Comparison of ENCODE assay signal across 10 mouse cellular contexts in the genomic region with DNA sequence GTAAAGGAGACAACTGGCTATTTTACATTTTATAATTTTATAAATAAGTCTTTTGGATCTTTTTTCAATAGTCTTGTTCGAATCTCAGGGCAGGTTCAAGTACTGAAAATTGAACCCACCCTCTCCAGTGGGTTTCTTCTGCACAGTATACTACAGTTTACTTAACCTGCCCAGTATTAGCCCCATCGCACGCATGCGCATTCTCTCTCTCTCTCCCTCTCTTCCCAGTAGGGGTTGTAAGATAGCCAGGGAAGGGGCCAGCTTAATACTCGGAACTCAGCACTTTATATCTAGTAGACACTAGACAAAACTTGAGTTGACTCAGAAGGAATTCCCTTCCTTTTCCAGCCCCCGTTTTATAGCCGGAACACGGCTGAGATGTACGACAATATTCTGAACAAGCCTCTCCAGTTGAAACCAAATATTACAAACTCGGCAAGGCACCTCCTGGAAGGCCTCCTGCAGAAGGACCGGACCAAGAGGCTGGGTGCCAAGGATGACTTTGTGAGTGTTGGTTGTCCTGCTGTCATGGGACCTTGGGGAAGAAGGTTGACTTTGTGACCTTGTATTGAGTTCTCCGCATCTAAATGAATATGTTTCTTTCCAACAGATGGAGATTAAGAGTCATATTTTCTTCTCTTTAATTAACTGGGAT.
DNase-seq lines count a peak whose midpoint lies in the region; ATAC-seq lines count a peak whose summit lies in the region.
"Had no signal": no experiment of that assay in that cellular context is flagged by ENCODE, and none has a peak within 500 bp of the region (broad histone marks: within the 10 kb centered on the region; RNA-seq: fewer than 3 reads in every experiment).

No protein-coding gene starts in this region.

- no peaks in the 10 kb centered on the region for H3K9me3 ChIP-seq in hindbrain, embryonic 16.5 days (ENCODE audit: control insufficient read depth, low read length)
- no peaks in the 10 kb centered on the region for H3K9me3 ChIP-seq in hindbrain, embryonic 13.5 days
- no peaks in the 10 kb centered on the region for H3K9me3 ChIP-seq in forebrain, embryonic 10.5 days

- H3K27ac ChIP-seq in hindbrain, embryonic 16.5 days (ENCODE audit: low read depth, low read length): no peak overlapping the region
- no peak overlapping the region for H3K27ac ChIP-seq in hindbrain, embryonic 13.5 days
- no peak overlapping the region for H3K27ac ChIP-seq in forebrain, embryonic 10.5 days

- ATAC-seq in hindbrain, embryonic 16.5 days: no peak
- ATAC-seq in hindbrain, embryonic 13.5 days (ENCODE audit: low FRiP score): no peak

- no peak overlapping the region for H3K9ac ChIP-seq in hindbrain, embryonic 16.5 days (ENCODE audit: low read depth, low read length)
- H3K9ac ChIP-seq in hindbrain, embryonic 13.5 days: no peak overlapping the region

- no peaks in the 10 kb centered on the region for H3K27me3 ChIP-seq in hindbrain, embryonic 16.5 days (replicated peaks; ENCODE audit: control insufficient read depth, insufficient read depth, low read length)
- peaks cover 13% of the 10 kb centered on the region for H3K27me3 ChIP-seq in hindbrain, embryonic 13.5 days
- H3K27me3 ChIP-seq in forebrain, embryonic 10.5 days (ENCODE audit: poor library complexity, severe bottlenecking): peaks cover 4% of the 10 kb centered on the region

- peak overlapping the region; percentile 19; the same call in 1 of the 2 replicates for H3K4me2 ChIP-seq in hindbrain, embryonic 16.5 days (ENCODE audit: low read length)
- H3K4me2 ChIP-seq in hindbrain, embryonic 13.5 days: no peak overlapping the region

- peaks cover 10% of the 10 kb centered on the region; the same call in 1 of the 2 replicates for H3K36me3 ChIP-seq in hindbrain, embryonic 16.5 days (ENCODE audit: control insufficient read depth, insufficient read depth, low read length)
- peaks cover 25% of the 10 kb centered on the region for H3K36me3 ChIP-seq in hindbrain, embryonic 13.5 days
- 0 out of 2 replicates have a peak, but pooled peaks cover 14% of the 10 kb centered on the region for H3K36me3 ChIP-seq in forebrain, embryonic 10.5 days (replicated peaks)

- no peak overlapping the region for H3K4me3 ChIP-seq in hindbrain, embryonic 16.5 days (ENCODE audit: low read length)
- no peak overlapping the region for H3K4me3 ChIP-seq in hindbrain, embryonic 13.5 days
- H3K4me3 ChIP-seq in forebrain, embryonic 10.5 days: no peak overlapping the region

- 81% methylated on average over 12 of the region's 12 CpGs for WGBS in hindbrain, embryonic 16.5 days
- 89% methylated on average over 12 of the region's 12 CpGs for WGBS in hindbrain, embryonic 13.5 days
- 92% methylated on average over 12 of the region's 12 CpGs for WGBS in forebrain, embryonic 10.5 days

- DNase-seq in right cerebral cortex, adult 18-20 months: peak; percentile 18
- DNase-seq in right cerebral cortex, postnatal 4 days: no peak
- peak; percentile 13 for DNase-seq in heart, postnatal 4 days
- no peak for DNase-seq in forebrain, embryonic 10.5 days (ENCODE audit: extremely low spot score, low spot score)
- no peak for DNase-seq in ovary, adult 18-20 months (ENCODE audit: low spot score)
- no peak for DNase-seq in layer of hippocampus, postnatal 25 days (ENCODE audit: extremely low spot score in 1 of 2, low spot score in 1 of 2)
- DNase-seq: cerebellum, postnatal 14 days; thymus, postnatal 4 days had no signal

- H3K4me1 ChIP-seq in hindbrain, embryonic 16.5 days (ENCODE audit: control insufficient read depth, insufficient read depth, low read depth, low read length): peaks cover 9% of the 10 kb centered on the region
- peaks cover 34% of the 10 kb centered on the region for H3K4me1 ChIP-seq in hindbrain, embryonic 13.5 days (replicated peaks)
- H3K4me1 ChIP-seq in forebrain, embryonic 10.5 days: peaks cover 26% of the 10 kb centered on the region

Comparison
In these comparisons a context has a peak if more than half of its experiments do, and no peak if none do; other contexts are left out.
1. DNase-seq: peak in right cerebral cortex, adult 18-20 months (single experiment) and heart, postnatal 4 days (single experiment); none in right cerebral cortex, postnatal 4 days (single experiment), forebrain, embryonic 10.5 days (single experiment), ovary, adult 18-20 months (single experiment) and layer of hippocampus, postnatal 25 days (0 of 2).